Mouse (Mus musculus): ENCODE measurements around the gene Tmub2.

Gene Tmub2

GRCm38 (mm10) chr11:102323516-102323915 lies 38.8 kb downstream of the Tmub2 start:
- DNase-seq (ENCODE audit: low read depth, low spot score): no peak

GRCm38 (mm10) chr11:102327250-102327649 lies 42.5 kb downstream of the Tmub2 start:
- no peak for DNase-seq (ENCODE audit: low read depth, low spot score)

GRCm38 (mm10) chr11:102327839-102328238 lies 43.1 kb downstream of the Tmub2 start:
- no peak for DNase-seq (ENCODE audit: low read depth, low spot score)

- DNase-seq (ENCODE audit: low read depth, low spot score): no peak
Observed at GRCm38 (mm10) chr11:102329518-102329917, 44.8 kb downstream of the Tmub2 start.

GRCm38 (mm10) chr11:102330039-102330438 lies 45.3 kb downstream of the Tmub2 start:
- DNase-seq (ENCODE audit: low read depth, low spot score): no peak

- no peak for DNase-seq (ENCODE audit: low read depth, low spot score)
Observed at GRCm38 (mm10) chr11:102331806-102332205, 47.1 kb downstream of the Tmub2 start.

- DNase-seq (ENCODE audit: low read depth, low spot score): no peak
Observed at GRCm38 (mm10) chr11:102333061-102333460, 48.3 kb downstream of the Tmub2 start.

- no peak for DNase-seq (ENCODE audit: low read depth, low spot score)
Observed at GRCm38 (mm10) chr11:102334010-102334409, 49.3 kb downstream of the Tmub2 start.

- no peak for DNase-seq (ENCODE audit: low read depth, low spot score)
Observed at GRCm38 (mm10) chr11:102334973-102335700, 50.4 kb downstream of the Tmub2 start.

- DNase-seq (ENCODE audit: low read depth, low spot score): no peak
Observed at GRCm38 (mm10) chr11:102336191-102336590, 51.5 kb downstream of the Tmub2 start.

- DNase-seq (ENCODE audit: low read depth, low spot score): no peak
Observed at GRCm38 (mm10) chr11:102337921-102338320, 53.2 kb downstream of the Tmub2 start.

- DNase-seq (ENCODE audit: low read depth, low spot score): no peak
Observed at GRCm38 (mm10) chr11:102338561-102338960, 53.8 kb downstream of the Tmub2 start.
